Mouse (Mus musculus) myocyte (in vitro differentiated cells): Measurements from ENCODE around the gene Trnt1.

Experiments used
- CEBPB ChIP-seq: IDR thresholded peaks from 2 replicates; pipeline ENCODE4 v1.6.1; 2011; ENCODE audit warnings: mild to moderate bottlenecking, moderate library complexity; ENCODE audit not compliant: poor library complexity, insufficient read depth, severe bottlenecking
- E2F4 ChIP-seq: IDR thresholded peaks from one replicate; pipeline ENCODE4 v1.6.1; 2011; ENCODE audit warnings: mild to moderate bottlenecking, control low read depth, moderate library complexity; ENCODE audit not compliant: insufficient read depth
- MYOD1 ChIP-seq, 3 experiments: IDR thresholded peaks; one replicate each; pipeline ENCODE4 v1.6.1; 2011; ENCODE audit warnings: control low read depth in 2 of 3, low read depth in 2 of 3, mild to moderate bottlenecking in 2 of 3, moderate library complexity in 1 of 3; ENCODE audit not compliant: insufficient read length in 2 of 3, control insufficient read depth in 1 of 3
- POLR2A ChIP-seq: IDR thresholded peaks from one replicate; pipeline ENCODE4 v1.6.1; 2011; ENCODE audit warnings: low read depth, mild to moderate bottlenecking, control low read depth, moderate library complexity; ENCODE audit not compliant: insufficient read length
- POLR2AphosphoS2 ChIP-seq: IDR thresholded peaks from one replicate; pipeline ENCODE4 v1.6.1; 2011; ENCODE audit warnings: low read depth, control low read depth; ENCODE audit not compliant: insufficient read length
- REST ChIP-seq: IDR thresholded peaks from one replicate; pipeline ENCODE4 v1.6.1; 2011; ENCODE audit warnings: mild to moderate bottlenecking, control low read depth, moderate library complexity; ENCODE audit not compliant: insufficient read depth, insufficient read length
- SRF ChIP-seq: IDR thresholded peaks from one replicate; pipeline ENCODE4 v1.6.1; 2011; ENCODE audit warnings: low read depth; ENCODE audit not compliant: control insufficient read depth, insufficient read length
- TCF12 ChIP-seq: IDR thresholded peaks from one replicate; pipeline ENCODE4 v1.6.1; 2011; ENCODE audit warnings: mild to moderate bottlenecking, control low read depth; ENCODE audit not compliant: poor library complexity, insufficient read depth, severe bottlenecking
- USF1 ChIP-seq: IDR thresholded peaks from one replicate; pipeline ENCODE4 v1.6.1; 2011; ENCODE audit warnings: low read depth, mild to moderate bottlenecking, control low read depth, moderate library complexity

GRCm38 (mm10) chr6:106820566-106820965, 51.6 kb downstream of the Trnt1 start:
- no peak for TF ChIP-seq POLR2A
- TF ChIP-seq USF1: no peak
- no peak for TF ChIP-seq MYOD1 (IDR thresholded peaks at IDR 0.05; ENCODE audit: control insufficient read depth in 1 of 3, insufficient read length in 2 of 3, low read depth in 2 of 3)
- no peak for TF ChIP-seq REST
- no peak for TF ChIP-seq TCF12
- TF ChIP-seq POLR2AphosphoS2: no peak
- TF ChIP-seq SRF: no peak
- no peak for TF ChIP-seq E2F4
- TF ChIP-seq CEBPB: no peak
